Mouse (Mus musculus): ENCODE measurements around the gene Prss42. TPM values are rescaled to one million over a fixed set of nuclear protein-coding genes. Genes with fewer than 3 reads are reported as not detected.

Prss42 gene
- not detected in 2 replicates for polyA plus RNA-seq (2011; ENCODE audit: insufficient read depth, insufficient read length, low replicate concordance, missing spikeins)

GRCm38 (mm10) chr9:110797866-110798265 lies at the start of gene Prss42:
Prss42 (plus strand) TSS chr9:110798166.
- 91% methylated on average over 14 of the region's 14 CpGs for WGBS
- Histone ChIP-seq H3K4me1 (ENCODE audit: control insufficient read depth, insufficient read depth, low read length) (no peaks in the 10 kb centered on the region; the same call in 1 of the 2 replicates), H3K27ac (ENCODE audit: control insufficient read depth, insufficient read depth, low read depth, low read length, poor library complexity) (no peak within 1 kb of the TSS), H3K4me3 (replicated peaks; ENCODE audit: control insufficient read depth, low read depth, low read length) (no peak within 1 kb of the TSS)
- no peak for TF ChIP-seq CTCF (IDR thresholded peaks at IDR 0.05; ENCODE audit: control insufficient read depth, insufficient read depth, low read length)

DNA sequence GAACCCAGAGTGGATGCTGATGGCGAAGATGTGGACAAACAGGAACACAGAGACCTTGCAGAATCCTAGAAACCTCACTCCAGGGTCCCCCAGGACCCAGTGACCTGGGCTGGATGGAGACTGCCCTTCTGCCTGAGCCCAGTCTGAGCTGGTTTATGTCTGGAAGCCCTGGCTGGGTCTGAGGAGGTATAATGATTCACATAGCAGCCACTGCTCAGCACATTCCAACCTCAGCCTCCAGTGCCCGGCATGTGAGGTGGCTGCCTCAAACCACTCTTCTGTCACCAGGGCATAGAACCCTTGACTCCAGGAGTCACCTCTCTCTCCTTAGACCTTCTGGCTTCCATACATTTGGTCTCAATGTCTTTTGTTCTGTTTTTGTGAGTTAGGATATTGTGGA lies 49.5 kb upstream of the Prss42 start:
- Histone ChIP-seq H3K27ac (ENCODE audit: control insufficient read depth, insufficient read depth, low read depth, low read length, poor library complexity) (no peak overlapping the region), H3K4me3 (replicated peaks; ENCODE audit: control insufficient read depth, low read depth, low read length) (no peak overlapping the region), H3K4me1 (ENCODE audit: control insufficient read depth, insufficient read depth, low read length) (no peaks in the 10 kb centered on the region)
- whole genome bisulfite sequencing = 86% methylated on average over 2 of the region's 2 CpGs
- TF ChIP-seq CTCF (IDR thresholded peaks at IDR 0.05; ENCODE audit: control insufficient read depth, insufficient read depth, low read length) (no peak), POLR2A (IDR thresholded peaks at IDR 0.05; ENCODE audit: borderline replicate concordance, control insufficient read depth, low read depth, low read length) (no peak)

GRCm38 (mm10) chr9:110750404-110751187 lies 47.4 kb upstream of the Prss42 start:
- H3K27ac ChIP-seq (ENCODE audit: control insufficient read depth, insufficient read depth, low read depth, low read length, poor library complexity) = no peak overlapping the region
- TF ChIP-seq POLR2A (IDR thresholded peaks at IDR 0.05; ENCODE audit: borderline replicate concordance, control insufficient read depth, low read depth, low read length) (no peak), CTCF (IDR thresholded peaks at IDR 0.05; ENCODE audit: control insufficient read depth, insufficient read depth, low read length) (no peak)
- no peak overlapping the region for H3K4me3 ChIP-seq (replicated peaks; ENCODE audit: control insufficient read depth, low read depth, low read length)
- no peaks in the 10 kb centered on the region for H3K4me1 ChIP-seq (ENCODE audit: control insufficient read depth, insufficient read depth, low read length)
- 44% methylated on average over 14 of the region's 14 CpGs for WGBS

DNA sequence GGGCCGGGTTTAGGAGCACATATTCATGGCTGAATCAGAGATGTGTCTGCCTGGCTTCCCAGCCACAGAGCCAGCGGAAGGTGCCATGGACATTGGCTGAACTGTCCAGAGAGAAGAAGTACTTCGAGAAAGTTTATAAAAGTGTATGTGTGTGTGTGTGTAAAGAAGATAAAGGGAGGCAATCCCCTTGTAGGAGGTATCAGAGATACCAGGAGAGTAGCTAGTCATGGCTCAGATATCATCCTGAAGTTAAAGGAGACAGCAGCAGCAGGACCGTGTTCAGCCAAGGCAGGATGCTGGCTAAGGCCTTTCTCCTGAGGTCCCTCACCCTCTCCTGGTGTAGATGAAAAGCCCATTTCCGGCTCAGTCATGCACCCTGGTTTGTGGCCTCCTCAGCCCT lies 46.6 kb upstream of the Prss42 start:
- WGBS = 60% methylated on average over 5 of the region's 5 CpGs
- no peaks in the 10 kb centered on the region; the same call in 1 of the 2 replicates for H3K4me1 ChIP-seq (ENCODE audit: control insufficient read depth, insufficient read depth, low read length)
- no peak for TF ChIP-seq POLR2A (IDR thresholded peaks at IDR 0.05; ENCODE audit: borderline replicate concordance, control insufficient read depth, low read depth, low read length)
- no peak for TF ChIP-seq CTCF (IDR thresholded peaks at IDR 0.05; ENCODE audit: control insufficient read depth, insufficient read depth, low read length)
- H3K4me3 ChIP-seq (replicated peaks; ENCODE audit: control insufficient read depth, low read depth, low read length) = no peak overlapping the region
- no peak overlapping the region for H3K27ac ChIP-seq (ENCODE audit: control insufficient read depth, insufficient read depth, low read depth, low read length, poor library complexity)

DNA sequence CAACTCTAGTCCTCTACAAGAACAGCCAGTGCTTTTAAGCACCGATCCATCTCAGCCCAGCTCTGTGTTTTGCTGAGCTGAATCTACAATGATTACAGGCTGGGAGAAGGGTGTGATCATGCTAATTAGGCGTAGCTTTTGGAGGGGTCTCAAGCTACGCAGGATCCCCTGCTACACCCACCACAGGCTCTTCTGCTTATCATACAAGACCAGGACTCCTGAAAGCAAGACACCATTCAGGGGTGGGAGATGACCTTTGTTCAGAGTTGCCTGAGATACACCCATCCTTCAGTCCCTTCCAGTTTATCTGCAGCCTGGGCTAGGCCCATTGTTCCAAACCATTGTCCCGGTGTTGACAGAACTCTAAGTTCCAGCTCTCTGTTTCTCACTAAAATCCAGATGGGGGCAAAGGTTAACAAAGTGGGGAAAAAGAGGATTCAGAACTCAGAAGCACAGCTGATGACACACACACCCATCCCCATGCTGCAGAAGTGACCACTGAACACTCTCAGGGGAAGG lies 45.0 kb upstream of the Prss42 start:
- Histone ChIP-seq H3K27ac (ENCODE audit: control insufficient read depth, insufficient read depth, low read depth, low read length, poor library complexity) (no peak overlapping the region), H3K4me3 (replicated peaks; ENCODE audit: control insufficient read depth, low read depth, low read length) (no peak overlapping the region), H3K4me1 (ENCODE audit: control insufficient read depth, insufficient read depth, low read length) (no peaks in the 10 kb centered on the region; the same call in 1 of the 2 replicates)
- TF ChIP-seq CTCF (IDR thresholded peaks at IDR 0.05; ENCODE audit: control insufficient read depth, insufficient read depth, low read length) (no peak), POLR2A (IDR thresholded peaks at IDR 0.05; ENCODE audit: borderline replicate concordance, control insufficient read depth, low read depth, low read length) (no peak)
- 83% methylated on average over 4 of the region's 4 CpGs for WGBS

DNA sequence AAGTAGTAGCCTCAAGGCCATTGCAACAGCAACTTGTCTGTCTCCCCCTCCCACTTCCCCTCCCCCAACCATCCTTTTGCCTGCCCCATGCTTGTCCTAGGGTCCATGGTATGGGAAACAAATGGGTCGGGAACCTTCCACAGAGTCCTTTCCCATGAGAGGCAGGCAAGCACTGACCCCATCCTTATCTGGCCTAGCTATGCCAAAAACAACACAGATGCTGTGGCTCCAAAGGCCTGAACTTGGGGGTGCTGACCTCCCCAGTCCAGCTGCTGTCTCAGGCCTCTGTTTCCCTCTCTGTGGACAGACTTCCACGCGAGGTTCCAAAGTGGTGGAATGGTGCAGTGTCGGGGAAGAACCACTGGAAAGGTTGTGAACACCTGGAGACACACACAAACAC lies 44.2 kb upstream of the Prss42 start:
- TF ChIP-seq POLR2A (IDR thresholded peaks at IDR 0.05; ENCODE audit: borderline replicate concordance, control insufficient read depth, low read depth, low read length) (no peak), CTCF (IDR thresholded peaks at IDR 0.05; ENCODE audit: control insufficient read depth, insufficient read depth, low read length) (no peak)
- H3K4me3 ChIP-seq (replicated peaks; ENCODE audit: control insufficient read depth, low read depth, low read length) = no peak overlapping the region
- H3K27ac ChIP-seq (ENCODE audit: control insufficient read depth, insufficient read depth, low read depth, low read length, poor library complexity) = no peak overlapping the region
- 89% methylated on average over 4 of the region's 4 CpGs for WGBS
- no peaks in the 10 kb centered on the region; the same call in 1 of the 2 replicates for H3K4me1 ChIP-seq (ENCODE audit: control insufficient read depth, insufficient read depth, low read length)

- H3K4me3 ChIP-seq (replicated peaks; ENCODE audit: control insufficient read depth, low read depth, low read length) = no peak overlapping the region
- H3K4me1 ChIP-seq (ENCODE audit: control insufficient read depth, insufficient read depth, low read length) = no peaks in the 10 kb centered on the region; the same call in 1 of the 2 replicates
- H3K27ac ChIP-seq (ENCODE audit: control insufficient read depth, insufficient read depth, low read depth, low read length, poor library complexity) = no peak overlapping the region
- TF ChIP-seq CTCF (IDR thresholded peaks at IDR 0.05; ENCODE audit: control insufficient read depth, insufficient read depth, low read length) = no peak
- TF ChIP-seq POLR2A (IDR thresholded peaks at IDR 0.05; ENCODE audit: borderline replicate concordance, control insufficient read depth, low read depth, low read length) = no peak
- WGBS = 79% methylated on average over 5 of the region's 5 CpGs
Measured at GRCm38 (mm10) chr9:110757816-110758215, 40.1 kb upstream of the Prss42 start.

GRCm38 (mm10) chr9:110758605-110759004 lies 39.4 kb upstream of the Prss42 start:
- H3K4me1 ChIP-seq (ENCODE audit: control insufficient read depth, insufficient read depth, low read length) = no peaks in the 10 kb centered on the region; the same call in 1 of the 2 replicates
- no peak overlapping the region for H3K4me3 ChIP-seq (replicated peaks; ENCODE audit: control insufficient read depth, low read depth, low read length)
- 69% methylated on average over 8 of the region's 8 CpGs for WGBS
- H3K27ac ChIP-seq (ENCODE audit: control insufficient read depth, insufficient read depth, low read depth, low read length, poor library complexity) = 0 out of 2 replicates have a peak overlapping the region, but pooled peaks have one; percentile 7
- TF ChIP-seq POLR2A (IDR thresholded peaks at IDR 0.05; ENCODE audit: borderline replicate concordance, control insufficient read depth, low read depth, low read length) = no peak
- no peak for TF ChIP-seq CTCF (IDR thresholded peaks at IDR 0.05; ENCODE audit: control insufficient read depth, insufficient read depth, low read length)

All from bone marrow, adult 2 months (tissue).